Mouse (Mus musculus): ENCODE results near the gene Hs1bp3. TPM values are rescaled to one million over a fixed set of nuclear protein-coding genes. Genes with fewer than 3 reads are reported as not detected.

The Hs1bp3 gene
- total RNA-seq, 2 experiments from 2014 or later = 12.7 to 16.9 TPM

DNA sequence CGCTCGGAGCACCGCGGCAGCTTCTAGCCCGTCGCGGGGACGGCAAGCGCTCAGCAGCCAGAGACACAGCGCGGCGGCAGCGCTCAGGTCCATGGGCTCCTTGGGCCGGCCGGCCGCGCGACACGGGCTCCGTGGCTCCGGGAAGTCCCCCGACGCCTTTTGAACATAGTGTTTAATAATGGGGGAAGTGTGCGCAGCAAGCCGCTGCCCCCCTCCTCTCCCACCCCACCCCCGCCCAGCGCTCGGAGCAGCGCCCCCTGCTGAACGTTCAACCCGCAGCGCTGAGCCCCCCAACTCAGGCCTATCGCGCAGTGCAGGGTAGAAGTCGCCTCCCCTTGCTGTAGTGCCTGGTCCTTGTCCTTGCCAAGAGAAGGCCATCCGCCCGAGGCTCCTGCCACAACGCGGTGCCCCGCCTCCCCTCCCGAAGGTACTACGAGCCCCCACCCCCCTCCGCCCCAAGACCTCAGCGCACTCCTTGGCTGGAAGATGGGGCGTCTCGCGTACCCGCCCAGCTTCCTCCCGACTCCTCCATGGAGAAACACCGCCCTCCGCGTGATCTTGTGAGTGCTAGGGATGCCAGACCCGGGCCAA, 11.3 kb upstream of the Hs1bp3 start, which contains the start of gene Gdf7:
Gene Gdf7 (minus strand): TSS at position 114 of the 591 bp plus-strand sequence.
- DNase-seq = no peak

GRCm38 (mm10) chr12:8305258-8305657, 8.0 kb upstream of the Hs1bp3 start:
- DNase-seq = no peak

GRCm38 (mm10) chr12:8306432-8306831, 6.8 kb upstream of the Hs1bp3 start:
- peak; percentile 46 to 54 for DNase-seq

GRCm38 (mm10) chr12:8306910-8307309, 6.3 kb upstream of the Hs1bp3 start:
- no peak for DNase-seq

DNA sequence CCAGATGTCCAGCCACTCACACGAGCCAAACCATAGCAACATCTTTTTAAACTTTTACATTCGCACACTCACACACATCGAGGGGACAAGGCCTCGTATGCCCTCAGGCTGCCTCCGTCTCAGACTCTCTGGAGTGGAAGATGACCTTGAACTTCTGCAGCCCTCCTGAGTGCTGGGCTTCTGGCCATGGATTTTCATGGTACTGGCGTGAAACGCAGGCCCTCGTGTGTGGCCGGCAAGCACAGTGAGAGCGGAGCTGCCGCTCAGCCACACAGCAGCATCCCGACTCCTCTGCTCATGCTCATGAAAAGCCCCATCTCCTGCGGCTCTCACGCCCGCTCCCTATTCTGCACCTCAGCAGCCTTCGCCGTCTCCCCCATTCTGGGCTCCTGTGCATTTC, 2.2 kb upstream of the Hs1bp3 start:
- DNase-seq = no peak

DNA sequence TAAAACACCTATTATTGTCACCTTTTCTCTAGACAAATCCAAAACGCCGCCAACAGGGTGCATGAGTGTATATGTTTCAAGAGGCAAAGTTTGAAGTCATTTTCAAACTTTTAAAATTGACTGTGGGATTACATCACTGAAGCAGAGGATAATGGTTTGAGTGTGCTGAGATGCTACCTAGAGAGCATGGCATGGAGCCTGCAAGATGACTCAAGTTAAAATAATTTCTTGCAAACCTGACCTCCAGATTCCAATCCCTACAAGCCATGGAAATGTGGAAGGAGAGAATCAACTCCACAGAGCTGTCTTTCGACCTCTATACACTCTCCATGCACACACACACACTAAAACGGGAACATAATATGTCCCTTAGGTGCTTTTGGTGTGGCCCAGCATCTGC, 966 bp upstream of the Hs1bp3 start:
- no peak for DNase-seq

- DNase-seq = no peak
These were observed 541 bp downstream of the Hs1bp3 start for GRCm38 (mm10) chr12:8313773-8314172.

DNA sequence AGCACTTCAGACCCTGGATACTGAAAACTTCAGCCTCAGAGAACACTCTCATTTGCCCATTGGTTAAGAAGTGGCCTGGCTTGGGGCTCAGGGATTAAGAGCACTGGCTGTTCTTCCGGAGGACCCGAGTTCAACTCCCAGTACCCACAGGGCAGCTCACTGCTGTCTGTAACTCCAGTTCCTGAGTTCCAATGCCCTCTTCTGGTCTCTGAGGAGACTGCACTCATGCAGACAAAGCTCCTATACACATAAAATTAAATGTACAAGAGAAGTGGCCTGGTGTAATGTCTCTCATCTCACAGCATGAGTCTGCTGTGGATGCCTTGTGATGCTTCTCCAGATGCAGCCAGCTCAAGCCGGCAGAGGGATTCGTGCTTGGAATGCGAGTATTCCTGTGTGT, 3.3 kb downstream of the Hs1bp3 start:
- DNase-seq = no peak

GRCm38 (mm10) chr12:8320084-8320713, 7.0 kb downstream of the Hs1bp3 start:
- DNase-seq = peak; percentile 85

GRCm38 (mm10) chr12:8321506-8321905, 8.3 kb downstream of the Hs1bp3 start:
- no peak for DNase-seq

- DNase-seq = no peak
These were observed 10.9 kb downstream of the Hs1bp3 start for GRCm38 (mm10) chr12:8324086-8324485.

GRCm38 (mm10) chr12:8325245-8325942, 12.2 kb downstream of the Hs1bp3 start:
- peak in 1 of 2 experiments; percentile 55 for DNase-seq

GRCm38 (mm10) chr12:8325943-8326522, 12.8 kb downstream of the Hs1bp3 start:
- DNase-seq = peak; percentile 74 to 76

GRCm38 (mm10) chr12:8326825-8327674, 13.8 kb downstream of the Hs1bp3 start:
- DNase-seq = peak; percentile 95 to 97

DNA sequence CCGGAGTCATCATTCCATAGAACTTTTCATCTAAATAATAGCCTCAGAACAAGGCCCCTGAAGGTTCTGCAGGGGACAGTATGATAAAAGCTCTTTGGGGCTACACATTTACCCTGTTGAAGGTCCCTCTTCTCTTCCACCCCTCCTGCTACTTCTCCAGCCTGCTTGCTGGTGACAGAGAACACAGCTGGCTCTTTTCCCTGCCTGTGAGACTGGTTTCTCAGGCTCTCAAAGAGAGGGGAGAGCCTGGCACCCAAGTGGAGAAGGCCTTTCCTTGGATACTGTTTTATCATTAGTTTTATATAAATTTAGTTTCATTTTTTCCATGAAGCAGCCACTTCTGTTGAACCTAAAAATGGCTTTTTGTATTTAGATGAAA, 14.4 kb downstream of the Hs1bp3 start:
- no peak for DNase-seq

- DNase-seq = no peak
These were observed 16.0 kb downstream of the Hs1bp3 start for GRCm38 (mm10) chr12:8329236-8329635.

GRCm38 (mm10) chr12:8331489-8332173, 18.4 kb downstream of the Hs1bp3 start:
- DNase-seq = no peak

DNA sequence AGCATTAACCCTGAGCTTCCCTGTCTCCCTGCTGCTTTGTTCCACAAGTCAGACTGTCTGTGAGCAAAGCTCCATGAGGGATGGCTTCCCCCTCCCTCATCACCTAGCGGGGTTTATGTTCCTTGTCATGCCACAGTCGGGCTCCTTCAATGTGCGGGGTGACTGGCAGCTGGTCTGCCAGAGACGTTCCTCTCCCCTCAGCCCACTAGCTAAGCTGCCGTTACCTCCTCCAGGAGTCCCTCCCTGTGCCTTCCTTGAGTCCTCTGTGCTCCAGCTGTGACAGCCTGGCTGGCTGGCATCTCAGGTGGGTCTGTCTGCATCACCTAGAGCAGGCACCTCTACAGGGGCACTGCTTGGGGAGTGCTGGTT, 18.9 kb downstream of the Hs1bp3 start:
- DNase-seq = no peak

GRCm38 (mm10) chr12:8333617-8334016, 20.4 kb downstream of the Hs1bp3 start:
- no peak for DNase-seq

- DNase-seq = no peak
These were observed 21.0 kb downstream of the Hs1bp3 start for GRCm38 (mm10) chr12:8334261-8334660.

DNA sequence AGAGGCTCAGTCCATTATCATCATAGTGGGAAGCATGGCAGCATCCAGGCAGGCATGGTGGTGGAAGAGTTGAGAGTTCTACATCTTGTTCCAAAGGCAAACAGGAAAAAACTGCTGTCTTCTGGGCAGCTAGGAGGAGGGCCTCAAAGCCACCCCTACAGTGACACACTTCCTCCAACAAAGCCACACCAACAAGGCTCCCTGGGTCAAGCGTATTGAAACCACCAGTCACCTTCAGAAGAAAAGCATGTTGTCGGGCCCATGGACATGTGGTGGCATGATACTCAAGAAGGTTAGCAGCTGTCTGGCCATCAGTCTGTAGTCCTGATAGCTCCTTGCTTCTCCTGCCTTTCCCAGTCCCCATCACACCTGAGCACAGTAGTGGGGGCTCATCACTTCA, 22.3 kb downstream of the Hs1bp3 start:
- no peak for DNase-seq

All from layer of hippocampus, postnatal 36 days (tissue).